Mouse (Mus musculus): Measurements from ENCODE around the gene Scn8a. TPM values are rescaled to one million over a fixed set of nuclear protein-coding genes. Genes with fewer than 3 reads are reported as not detected.

The Scn8a gene
- polyA plus RNA-seq, 1 experiment: 0.20 TPM

GRCm38 (mm10) chr15:100954751-100955150, 85.1 kb downstream of the Scn8a start:
- no peaks in the 10 kb centered on the region for H3K4me1 ChIP-seq (replicated peaks; ENCODE audit: control insufficient read depth, insufficient read depth, low read length)
- H3K36me3 ChIP-seq (ENCODE audit: control insufficient read depth, insufficient read depth, low read length): no peaks in the 10 kb centered on the region
- 89% methylated on average over 16 of the region's 16 CpGs for WGBS
- no peak overlapping the region for H3K27ac ChIP-seq (ENCODE audit: control insufficient read depth, insufficient read depth, low read length)
- no peak for DNase-seq
- H3K4me3 ChIP-seq (ENCODE audit: control insufficient read depth, insufficient read depth, low read length): no peak overlapping the region
- H3K27me3 ChIP-seq (ENCODE audit: control insufficient read depth, insufficient read depth, low read length): no peaks in the 10 kb centered on the region
- TF ChIP-seq CTCF (IDR thresholded peaks at IDR 0.05; ENCODE audit: borderline replicate concordance, control insufficient read depth, extremely low read depth, insufficient read depth, low read length, poor library complexity) (no peak), POLR2A (IDR thresholded peaks at IDR 0.05; ENCODE audit: control insufficient read depth, extremely low read depth, insufficient read depth, low read length, poor library complexity) (no peak)

- Histone ChIP-seq H3K36me3 (ENCODE audit: control insufficient read depth, insufficient read depth, low read length) (no peaks in the 10 kb centered on the region), H3K4me1 (replicated peaks; ENCODE audit: control insufficient read depth, insufficient read depth, low read length) (no peaks in the 10 kb centered on the region), H3K4me3 (ENCODE audit: control insufficient read depth, insufficient read depth, low read length) (no peak overlapping the region), H3K27me3 (ENCODE audit: control insufficient read depth, insufficient read depth, low read length) (no peaks in the 10 kb centered on the region), H3K27ac (ENCODE audit: control insufficient read depth, insufficient read depth, low read length) (no peak overlapping the region)
- DNase-seq: no peak
- 90% methylated on average over 6 of the region's 6 CpGs for WGBS
- no peak for TF ChIP-seq CTCF (IDR thresholded peaks at IDR 0.05; ENCODE audit: borderline replicate concordance, control insufficient read depth, extremely low read depth, insufficient read depth, low read length, poor library complexity)
- no peak for TF ChIP-seq POLR2A (IDR thresholded peaks at IDR 0.05; ENCODE audit: control insufficient read depth, extremely low read depth, insufficient read depth, low read length, poor library complexity)
These were observed 91.3 kb downstream of the Scn8a start for GRCm38 (mm10) chr15:100960958-100961357.

GRCm38 (mm10) chr15:100961561-100961960, 91.9 kb downstream of the Scn8a start:
- WGBS: 85% methylated on average over 4 of the region's 4 CpGs
- no peaks in the 10 kb centered on the region for H3K4me1 ChIP-seq (replicated peaks; ENCODE audit: control insufficient read depth, insufficient read depth, low read length)
- no peaks in the 10 kb centered on the region for H3K36me3 ChIP-seq (ENCODE audit: control insufficient read depth, insufficient read depth, low read length)
- no peak overlapping the region for H3K4me3 ChIP-seq (ENCODE audit: control insufficient read depth, insufficient read depth, low read length)
- DNase-seq: no peak
- TF ChIP-seq CTCF (IDR thresholded peaks at IDR 0.05; ENCODE audit: borderline replicate concordance, control insufficient read depth, extremely low read depth, insufficient read depth, low read length, poor library complexity) (no peak), POLR2A (IDR thresholded peaks at IDR 0.05; ENCODE audit: control insufficient read depth, extremely low read depth, insufficient read depth, low read length, poor library complexity) (no peak)
- no peak overlapping the region for H3K27ac ChIP-seq (ENCODE audit: control insufficient read depth, insufficient read depth, low read length)
- no peaks in the 10 kb centered on the region for H3K27me3 ChIP-seq (ENCODE audit: control insufficient read depth, insufficient read depth, low read length)

- WGBS: 90% methylated on average over 11 of the region's 11 CpGs
- Histone ChIP-seq H3K4me1 (replicated peaks; ENCODE audit: control insufficient read depth, insufficient read depth, low read length) (no peaks in the 10 kb centered on the region), H3K27ac (ENCODE audit: control insufficient read depth, insufficient read depth, low read length) (no peak overlapping the region), H3K36me3 (ENCODE audit: control insufficient read depth, insufficient read depth, low read length) (no peaks in the 10 kb centered on the region), H3K27me3 (ENCODE audit: control insufficient read depth, insufficient read depth, low read length) (no peaks in the 10 kb centered on the region), H3K4me3 (ENCODE audit: control insufficient read depth, insufficient read depth, low read length) (no peak overlapping the region)
- DNase-seq: no peak
- TF ChIP-seq CTCF (IDR thresholded peaks at IDR 0.05; ENCODE audit: borderline replicate concordance, control insufficient read depth, extremely low read depth, insufficient read depth, low read length, poor library complexity) (no peak), POLR2A (IDR thresholded peaks at IDR 0.05; ENCODE audit: control insufficient read depth, extremely low read depth, insufficient read depth, low read length, poor library complexity) (no peak)
These were observed 101.8 kb downstream of the Scn8a start for GRCm38 (mm10) chr15:100971443-100971842.

GRCm38 (mm10) chr15:100972795-100973194, 103.1 kb downstream of the Scn8a start:
- H3K27ac ChIP-seq (ENCODE audit: control insufficient read depth, insufficient read depth, low read length): no peak overlapping the region
- no peak overlapping the region for H3K4me3 ChIP-seq (ENCODE audit: control insufficient read depth, insufficient read depth, low read length)
- no peaks in the 10 kb centered on the region for H3K4me1 ChIP-seq (replicated peaks; ENCODE audit: control insufficient read depth, insufficient read depth, low read length)
- peak; percentile 8 for DNase-seq
- 40% methylated on average over 11 of the region's 11 CpGs for WGBS
- TF ChIP-seq CTCF (IDR thresholded peaks at IDR 0.05; ENCODE audit: borderline replicate concordance, control insufficient read depth, extremely low read depth, insufficient read depth, low read length, poor library complexity) (no peak), POLR2A (IDR thresholded peaks at IDR 0.05; ENCODE audit: control insufficient read depth, extremely low read depth, insufficient read depth, low read length, poor library complexity) (no peak)
- no peaks in the 10 kb centered on the region for H3K36me3 ChIP-seq (ENCODE audit: control insufficient read depth, insufficient read depth, low read length)
- H3K27me3 ChIP-seq (ENCODE audit: control insufficient read depth, insufficient read depth, low read length): no peaks in the 10 kb centered on the region

GRCm38 (mm10) chr15:100974679-100975078, 105.0 kb downstream of the Scn8a start:
- no peaks in the 10 kb centered on the region for H3K27me3 ChIP-seq (ENCODE audit: control insufficient read depth, insufficient read depth, low read length)
- 86% methylated on average over 1 of the region's 1 CpGs for WGBS
- no peak for TF ChIP-seq CTCF (IDR thresholded peaks at IDR 0.05; ENCODE audit: borderline replicate concordance, control insufficient read depth, extremely low read depth, insufficient read depth, low read length, poor library complexity)
- TF ChIP-seq POLR2A (IDR thresholded peaks at IDR 0.05; ENCODE audit: control insufficient read depth, extremely low read depth, insufficient read depth, low read length, poor library complexity): no peak
- no peak overlapping the region for H3K27ac ChIP-seq (ENCODE audit: control insufficient read depth, insufficient read depth, low read length)
- no peaks in the 10 kb centered on the region for H3K36me3 ChIP-seq (ENCODE audit: control insufficient read depth, insufficient read depth, low read length)
- DNase-seq: peak; percentile 9
- no peaks in the 10 kb centered on the region for H3K4me1 ChIP-seq (replicated peaks; ENCODE audit: control insufficient read depth, insufficient read depth, low read length)
- no peak overlapping the region for H3K4me3 ChIP-seq (ENCODE audit: control insufficient read depth, insufficient read depth, low read length)
